Mouse (Mus musculus): ENCODE measurements around the gene Wscd2.

DNA sequence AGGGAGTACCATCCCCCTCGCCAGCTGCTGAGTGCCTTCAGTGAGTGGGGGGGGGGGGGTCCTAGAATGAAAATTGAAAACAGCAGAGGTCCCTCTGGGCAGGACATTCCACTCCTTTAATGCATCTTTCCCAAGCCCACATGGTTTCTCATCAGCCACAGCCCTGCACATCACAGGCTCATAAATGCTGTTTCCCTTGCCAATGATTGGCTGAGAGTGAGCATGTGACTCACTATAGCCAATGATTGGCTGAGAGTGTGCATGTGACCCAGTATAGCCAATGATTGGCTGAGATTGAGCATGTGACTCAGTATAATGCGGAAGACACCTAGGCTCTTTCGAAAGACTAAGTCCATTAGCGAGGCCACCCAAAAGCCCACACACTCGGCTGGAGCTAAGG, 20.9 kb upstream of the Wscd2 start:
- TF ChIP-seq TAL1 (IDR thresholded peaks at IDR 0.05; ENCODE audit: low read length) = no peak
- TF ChIP-seq GATA1 (IDR thresholded peaks at IDR 0.05; ENCODE audit: low read length) = no peak
